Mouse (Mus musculus): ENCODE results near the gene Wdr43.

The Wdr43 gene

DNA sequence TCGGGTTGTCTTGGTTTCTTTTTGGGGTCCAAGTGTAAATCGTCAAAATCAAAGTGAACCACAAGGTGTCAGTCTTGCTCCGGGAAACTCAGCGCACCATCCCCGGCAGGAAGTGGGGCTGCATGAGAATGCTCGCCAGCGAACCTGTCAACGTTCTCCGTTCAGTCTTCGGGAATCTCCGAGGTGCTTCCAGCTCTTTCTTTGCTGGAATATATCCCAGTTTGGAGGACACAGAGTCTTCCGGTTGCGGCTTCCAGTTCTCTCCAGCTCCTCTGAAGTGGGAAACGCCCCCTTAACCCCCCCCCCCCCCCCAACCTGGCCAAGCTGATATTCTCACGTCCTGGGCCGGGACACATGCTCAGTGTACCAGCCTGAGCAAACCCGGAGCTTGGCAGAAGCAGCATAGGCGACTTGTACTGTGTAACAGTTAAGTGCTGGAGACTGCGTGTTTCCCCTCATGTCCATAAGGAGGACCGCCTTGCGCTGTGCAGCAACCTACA, 47.1 kb downstream of the Wdr43 start:
- DNase-seq (ENCODE audit: low read depth, low spot score), result peak; percentile 84

DNA sequence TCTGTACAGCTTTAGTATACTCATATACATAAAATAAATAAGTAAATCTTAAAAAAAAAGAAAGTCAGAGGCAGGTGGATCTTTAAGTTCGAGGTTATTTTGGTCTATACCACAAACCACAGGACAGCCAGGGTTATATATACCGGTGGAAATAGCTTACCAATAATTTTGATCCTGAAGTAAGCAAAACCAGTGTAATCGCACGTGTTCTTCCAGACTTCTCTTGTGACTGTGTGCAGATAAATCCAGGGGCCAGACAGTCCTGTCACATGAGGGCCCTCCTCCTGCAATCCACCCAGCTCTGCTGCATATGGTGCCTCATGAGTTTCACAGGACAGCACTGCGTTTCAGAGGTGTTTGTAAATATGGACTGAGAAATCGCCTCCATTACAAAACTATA, 47.8 kb downstream of the Wdr43 start:
- no peak for DNase-seq (ENCODE audit: low read depth, low spot score)

DNA sequence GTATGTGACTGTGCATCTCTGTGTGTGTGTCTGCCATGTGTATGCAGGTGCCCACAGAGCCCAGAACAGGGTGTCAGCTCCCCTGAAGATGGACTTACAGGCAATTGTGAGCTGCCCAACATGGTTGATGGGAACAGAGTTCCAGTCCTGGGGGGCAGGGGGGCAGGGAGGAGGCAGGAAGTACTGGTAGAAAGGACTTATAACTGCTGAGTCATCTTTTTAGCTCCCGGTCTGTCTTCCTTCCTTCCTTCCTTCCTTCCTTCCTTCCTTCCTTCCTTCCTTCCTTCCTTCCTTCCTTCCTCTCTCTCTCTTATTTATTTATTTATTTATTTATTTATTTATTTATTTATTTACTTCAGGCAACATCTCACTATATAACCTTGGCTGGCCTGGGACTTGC, 48.5 kb downstream of the Wdr43 start:
- DNase-seq (ENCODE audit: low read depth, low spot score), result no peak

GRCm38 (mm10) chr17:71665201-71665600, 49.5 kb downstream of the Wdr43 start:
- no peak for DNase-seq (ENCODE audit: low read depth, low spot score)

DNA sequence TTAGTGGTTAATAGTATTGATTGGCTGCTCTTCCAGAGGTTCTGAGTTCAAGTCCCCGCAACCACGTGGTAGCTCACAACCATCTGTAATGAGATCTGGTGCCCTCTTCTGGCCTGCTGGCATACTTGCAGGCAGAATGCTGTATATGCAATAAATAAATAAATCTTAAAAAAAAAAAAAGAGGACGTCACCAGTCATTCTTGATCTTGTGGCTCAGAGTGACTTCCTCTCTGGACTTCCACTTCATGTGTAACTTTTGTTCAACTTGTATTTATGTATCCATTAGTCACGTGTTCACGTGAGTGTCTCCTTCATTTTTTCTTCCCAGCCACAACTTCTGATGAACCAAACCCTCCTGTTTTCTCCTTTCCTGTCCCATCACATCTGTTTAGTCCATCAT, 53.8 kb downstream of the Wdr43 start:
- DNase-seq (ENCODE audit: low read depth, low spot score), result no peak

GRCm38 (mm10) chr17:71671840-71672546, 56.3 kb downstream of the Wdr43 start:
- no peak for DNase-seq (ENCODE audit: low read depth, low spot score)

DNA sequence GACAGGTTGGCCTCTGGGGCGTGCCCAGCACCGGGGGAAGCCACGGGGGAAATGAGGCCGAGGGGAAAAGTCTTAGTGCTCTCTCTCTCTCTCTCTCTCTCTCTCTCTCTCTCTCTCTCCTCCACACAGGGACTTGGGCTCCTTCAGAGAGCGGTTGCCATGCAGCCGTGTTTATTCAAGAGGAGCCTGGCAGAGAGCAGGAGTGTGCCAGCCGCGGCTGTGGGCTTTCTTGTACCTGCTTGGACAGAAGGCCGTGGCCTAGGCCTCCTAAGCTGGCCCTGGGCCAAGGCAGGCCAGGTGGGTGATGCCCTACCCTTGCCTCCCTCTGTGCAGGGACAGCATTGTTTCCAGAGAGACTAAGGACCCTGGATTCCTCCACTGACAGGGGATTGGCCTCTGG, 57.4 kb downstream of the Wdr43 start, which contains the start of gene Togaram2:
Gene Togaram2 (plus strand): TSS at position 170 of the 400 bp plus-strand sequence.
- peak; percentile 38 for DNase-seq (ENCODE audit: low read depth, low spot score)

- no peak for DNase-seq (ENCODE audit: low read depth, low spot score)
These were observed 58.2 kb downstream of the Wdr43 start for GRCm38 (mm10) chr17:71673936-71674335.

DNA sequence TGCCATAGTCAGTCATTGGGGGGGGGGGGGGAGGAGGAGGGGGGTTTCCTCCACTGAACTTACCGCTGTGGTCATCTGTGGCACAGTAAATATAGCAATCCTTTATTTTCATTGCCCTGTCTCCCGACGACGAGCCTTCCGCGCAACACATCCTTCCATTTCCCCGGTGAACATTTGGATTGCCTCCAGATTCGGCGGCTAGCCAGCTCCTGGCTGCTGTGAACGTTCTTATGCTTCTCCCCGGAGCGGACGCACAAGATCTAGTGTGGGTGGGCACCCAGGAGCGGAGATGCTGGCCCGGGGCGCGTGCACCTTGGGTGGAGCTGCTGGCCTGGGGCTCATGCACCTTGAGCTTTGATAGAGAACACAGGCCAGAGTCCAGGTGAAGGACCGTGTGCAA, 59.2 kb downstream of the Wdr43 start:
- peak; percentile 49 for DNase-seq (ENCODE audit: low read depth, low spot score)

GRCm38 (mm10) chr17:71681666-71682065, 66.0 kb downstream of the Wdr43 start:
- no peak for DNase-seq (ENCODE audit: low read depth, low spot score)

- no peak for DNase-seq (ENCODE audit: low read depth, low spot score)
These were observed 66.7 kb downstream of the Wdr43 start for GRCm38 (mm10) chr17:71682379-71682778.

- DNase-seq (ENCODE audit: low read depth, low spot score), result no peak
These were observed 67.6 kb downstream of the Wdr43 start for GRCm38 (mm10) chr17:71683281-71683680.

DNA sequence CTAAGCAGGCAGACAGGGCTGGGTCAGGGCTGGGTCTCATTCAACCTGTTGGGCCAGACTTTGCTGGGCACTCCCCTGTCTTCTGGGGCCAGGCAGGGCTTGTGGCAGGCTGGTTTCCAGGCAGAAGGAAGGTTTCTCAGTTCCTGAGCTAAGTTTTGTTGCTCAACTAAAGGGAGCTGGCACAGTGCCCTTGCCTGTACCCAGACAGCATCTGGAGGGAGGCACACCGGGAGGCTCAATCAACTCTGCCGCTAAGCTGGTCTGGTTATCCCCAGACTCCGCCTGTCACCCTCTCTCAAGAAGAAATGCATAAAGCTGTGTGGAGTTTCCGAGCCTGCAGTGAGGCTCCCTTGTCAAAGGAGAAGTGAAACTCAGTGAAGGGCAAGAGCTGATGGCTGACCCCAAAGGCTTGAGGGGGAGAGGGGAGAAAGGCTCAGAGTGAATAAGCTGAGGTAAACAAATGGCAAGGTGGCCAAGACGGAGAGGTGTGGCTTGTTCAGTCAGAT, 68.5 kb downstream of the Wdr43 start:
- DNase-seq (ENCODE audit: low read depth, low spot score), result peak; percentile 56

DNA sequence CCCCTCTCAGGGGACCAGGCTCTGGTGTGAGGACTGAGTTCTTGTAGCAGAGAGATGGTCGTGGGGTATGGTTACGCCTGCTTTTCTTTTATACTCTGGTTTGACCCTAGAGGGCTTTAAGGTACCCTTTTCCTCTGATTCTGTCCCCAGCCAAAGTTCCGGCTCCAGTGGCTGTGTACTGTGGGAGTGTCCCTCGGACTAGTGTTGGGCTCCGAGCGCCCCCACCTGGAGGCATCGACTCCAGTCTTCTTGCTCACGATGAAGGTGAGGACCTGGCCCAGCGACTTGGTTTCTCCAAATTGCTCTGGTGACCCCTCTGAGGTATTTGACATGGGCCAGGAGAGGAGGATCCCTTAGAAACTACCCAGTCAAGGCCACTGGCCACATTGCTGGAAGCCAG, 71.7 kb downstream of the Wdr43 start:
- DNase-seq (ENCODE audit: low read depth, low spot score), result no peak

DNA sequence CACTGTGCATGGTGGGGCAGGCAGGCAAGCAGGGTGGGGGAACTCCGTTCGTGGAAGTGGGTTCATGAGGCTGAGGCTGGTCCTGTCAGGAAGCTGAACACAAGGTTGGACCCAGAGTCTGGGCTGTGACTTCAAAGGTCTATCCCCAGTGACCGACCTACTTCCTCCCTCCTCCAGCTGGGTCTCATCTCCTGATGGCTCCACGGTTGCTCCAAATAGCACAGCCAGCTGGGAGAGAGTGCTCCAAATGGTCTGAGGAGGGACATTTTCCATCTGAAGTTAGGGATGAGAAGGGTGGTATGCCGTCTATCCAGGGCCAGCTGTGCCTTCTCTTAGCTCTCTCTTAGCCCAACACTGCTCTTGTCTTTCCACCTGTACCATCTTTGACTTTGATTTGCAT, 74.2 kb downstream of the Wdr43 start:
- peak; percentile 35 for DNase-seq (ENCODE audit: low read depth, low spot score)

DNA sequence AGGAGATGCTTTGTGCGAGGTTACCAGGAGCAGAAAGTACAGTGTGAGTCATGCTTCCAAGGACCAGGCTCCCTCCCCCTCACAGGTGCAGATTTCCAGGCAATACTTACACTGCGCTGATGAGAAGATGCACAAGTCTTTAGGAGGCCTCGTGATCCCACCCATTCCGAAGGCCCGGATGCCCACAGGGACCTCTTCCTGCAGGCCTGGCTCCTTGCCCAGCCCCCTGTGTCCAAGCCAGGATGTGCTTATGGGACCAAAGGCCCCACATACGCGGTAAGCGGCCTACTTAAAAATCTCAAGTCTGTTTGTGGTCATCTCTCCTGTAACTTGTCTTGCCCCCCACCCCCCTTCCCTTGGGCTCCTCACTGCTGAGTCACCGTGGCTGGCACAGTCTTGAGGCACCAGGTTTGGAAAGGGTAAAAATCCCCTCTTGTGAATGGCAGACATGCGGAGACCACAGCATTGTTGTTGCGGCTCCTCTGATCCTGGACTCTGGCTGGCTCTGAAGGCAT, 75.7 kb downstream of the Wdr43 start:
- DNase-seq (ENCODE audit: low read depth, low spot score), result peak; percentile 90

GRCm38 (mm10) chr17:71693313-71693712, 77.6 kb downstream of the Wdr43 start:
- DNase-seq (ENCODE audit: low read depth, low spot score), result peak; percentile 82

GRCm38 (mm10) chr17:71693780-71694179, 78.1 kb downstream of the Wdr43 start:
- peak; percentile 31 for DNase-seq (ENCODE audit: low read depth, low spot score)

DNA sequence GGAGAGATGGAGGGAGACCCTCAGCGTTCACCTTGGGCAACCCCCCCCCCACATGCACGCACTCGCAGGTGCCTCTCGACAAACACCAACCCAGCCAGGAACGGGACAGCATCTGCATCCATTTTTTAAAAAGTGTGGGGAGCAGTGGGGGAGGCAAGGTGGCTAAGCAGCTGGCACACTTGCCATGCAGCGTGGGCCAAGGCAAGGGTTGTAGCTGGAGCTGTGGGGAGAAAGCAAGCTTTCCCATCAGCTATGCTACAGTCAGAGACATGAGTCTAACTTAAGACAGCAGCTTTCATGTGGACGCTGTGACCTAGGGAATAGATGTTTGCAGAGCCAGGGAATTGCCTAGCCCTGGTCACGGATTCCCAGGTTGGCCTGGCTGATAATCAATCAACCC, 79.5 kb downstream of the Wdr43 start:
- peak; percentile 53 for DNase-seq (ENCODE audit: low read depth, low spot score)

GRCm38 (mm10) chr17:71695716-71696315, 80.1 kb downstream of the Wdr43 start:
- no peak for DNase-seq (ENCODE audit: low read depth, low spot score)

DNA sequence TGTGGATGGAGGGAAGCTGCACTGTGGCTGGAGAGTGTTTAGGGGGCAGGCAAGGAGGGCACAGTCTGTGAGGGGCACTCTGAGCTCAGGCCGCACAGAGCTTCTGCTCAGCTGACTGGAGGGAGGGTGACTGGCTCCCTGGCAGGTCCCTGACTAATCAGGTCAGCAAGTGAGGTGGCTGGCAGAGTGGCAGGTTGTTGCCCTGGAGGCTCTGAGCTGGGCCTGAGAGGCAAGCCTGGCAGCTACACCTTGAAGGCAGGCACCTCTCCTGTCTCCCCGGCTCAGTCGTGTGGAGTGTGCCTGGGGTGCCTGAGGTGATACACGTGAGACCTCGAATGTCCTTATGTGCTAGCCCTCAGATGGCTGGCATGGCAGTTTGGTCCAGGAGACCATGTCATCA, 80.7 kb downstream of the Wdr43 start:
- DNase-seq (ENCODE audit: low read depth, low spot score), result peak; percentile 21

DNA sequence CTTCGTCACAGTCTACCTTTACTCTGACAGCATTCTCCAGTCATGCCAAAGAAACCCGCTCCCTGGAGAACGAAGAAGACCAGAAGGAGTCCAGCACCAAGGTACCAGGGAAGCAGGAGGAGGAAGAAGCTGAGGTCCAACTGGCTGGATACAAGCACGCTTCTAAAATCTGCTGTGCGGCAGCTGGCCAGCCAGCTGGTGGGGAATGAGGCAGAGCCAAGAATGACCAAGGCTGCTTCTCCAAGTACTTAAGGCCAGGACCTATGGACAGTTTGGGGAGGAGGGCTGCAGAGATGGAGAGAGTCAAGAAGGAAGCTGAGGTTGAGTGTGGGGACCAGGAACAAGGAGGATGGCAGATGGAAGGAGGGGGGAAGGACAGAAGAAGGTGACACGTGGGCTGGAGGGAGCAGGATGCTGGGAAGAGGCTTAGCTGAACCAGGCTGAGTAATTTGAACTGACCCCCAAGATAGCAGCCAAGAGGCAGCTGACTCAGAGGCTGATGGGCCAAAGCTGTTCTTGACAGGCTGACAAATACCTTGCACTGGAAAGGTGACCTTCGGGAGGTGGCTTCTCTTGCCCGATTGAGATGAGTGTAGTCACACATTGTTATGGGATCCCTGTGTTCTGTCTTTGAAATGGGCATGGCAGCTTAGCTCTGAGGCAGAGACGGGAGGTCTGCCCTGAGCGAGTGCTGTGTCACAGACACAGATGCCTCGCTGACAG, 82.4 kb downstream of the Wdr43 start:
- DNase-seq (ENCODE audit: low read depth, low spot score), result peak; percentile 51
